Mouse (Mus musculus): ENCODE measurements around the gene Klk14. TPM values are rescaled to one million over a fixed set of nuclear protein-coding genes. Genes with fewer than 3 reads are reported as not detected.
"Not testable (repeated sequence)": the region's sequence is repeated elsewhere in the genome, so short reads cannot be mapped to it uniquely, and the experiment has no call there.

Klk14 gene
- not detected in 2 replicates for polyA plus RNA-seq (2014; fragmentation: Nextera tagmentation; extraction: Ambion mirVana)

GRCm38 (mm10) chr7:43690118-43690517 lies at the start of gene Klk14:
Gene Klk14, plus strand, starts transcription at chr7:43690418.
- H3K36me3 ChIP-seq (ENCODE audit: control insufficient read depth, insufficient read depth, low read length): no peaks in the 10 kb centered on the region
- no peaks in the 10 kb centered on the region for H3K4me1 ChIP-seq (ENCODE audit: control insufficient read depth, insufficient read depth, low read length)
- no peak within 1 kb of the TSS for H3K4me2 ChIP-seq
- H3K27ac ChIP-seq (ENCODE audit: low read depth, low read length): no peak within 1 kb of the TSS
- no peaks in the 10 kb centered on the region for H3K27me3 ChIP-seq (ENCODE audit: control insufficient read depth, insufficient read depth, low read length)
- DNase-seq (ENCODE audit: low spot score, missing footprints): no peak
- H3K4me3 ChIP-seq (ENCODE audit: low read depth, low read length): no peak within 1 kb of the TSS
- no peaks in the 10 kb centered on the region for H3K9me3 ChIP-seq (ENCODE audit: control insufficient read depth, low read length)
- ATAC-seq (ENCODE audit: low FRiP score): no peak
- no peak within 1 kb of the TSS for H3K9ac ChIP-seq (ENCODE audit: low read length)

- 89% methylated on average over 5 of the region's 5 CpGs for WGBS
- H3K9me3 ChIP-seq (ENCODE audit: control insufficient read depth, low read length): no peaks in the 10 kb centered on the region
- H3K27ac ChIP-seq (ENCODE audit: low read depth, low read length): no peak overlapping the region
- no peak overlapping the region for H3K4me3 ChIP-seq (ENCODE audit: low read depth, low read length)
- H3K27me3 ChIP-seq (ENCODE audit: control insufficient read depth, insufficient read depth, low read length): no peaks in the 10 kb centered on the region
- no peaks in the 10 kb centered on the region for H3K4me1 ChIP-seq (ENCODE audit: control insufficient read depth, insufficient read depth, low read length)
- DNase-seq (ENCODE audit: low spot score, missing footprints) (no peak), ATAC-seq (ENCODE audit: low FRiP score) (no peak)
- no peak overlapping the region for H3K9ac ChIP-seq (ENCODE audit: low read length)
- no peaks in the 10 kb centered on the region for H3K36me3 ChIP-seq (ENCODE audit: control insufficient read depth, insufficient read depth, low read length)
- H3K4me2 ChIP-seq: no peak overlapping the region
Measured at GRCm38 (mm10) chr7:43642587-43642986, 47.6 kb upstream of the Klk14 start.

DNA sequence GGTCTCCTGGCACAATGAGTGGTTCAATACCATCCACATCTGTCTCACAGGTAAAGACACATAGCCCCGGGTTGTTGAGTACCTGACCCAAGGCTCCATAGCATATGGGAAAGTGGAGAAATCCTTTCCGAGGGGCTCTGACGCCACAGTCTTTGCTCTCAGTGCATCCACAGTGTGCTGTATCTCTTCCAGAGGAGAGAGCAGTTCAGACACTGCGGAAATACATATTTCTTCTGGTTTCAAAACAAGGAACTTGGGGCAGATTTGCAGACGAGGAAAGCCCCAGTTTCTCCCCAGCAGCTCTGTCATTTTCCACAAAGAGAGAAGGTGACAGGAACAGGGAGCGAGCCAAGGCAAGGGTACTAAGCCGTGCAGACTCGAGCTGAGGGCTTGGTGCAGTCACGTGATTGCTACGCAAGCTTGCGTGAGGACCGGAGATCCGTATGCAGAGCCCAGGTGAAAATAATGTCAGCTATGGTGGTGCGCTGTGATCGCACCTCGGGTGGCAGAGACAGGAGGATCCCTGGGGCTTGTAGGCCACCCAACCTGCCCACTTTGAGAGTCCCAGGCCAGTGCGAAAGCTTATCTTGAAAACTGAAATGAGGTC lies 47.1 kb upstream of the Klk14 start:
- H3K4me3 ChIP-seq (ENCODE audit: low read depth, low read length): no peak overlapping the region
- no peak overlapping the region for H3K9ac ChIP-seq (ENCODE audit: low read length)
- no peak for DNase-seq (ENCODE audit: low spot score, missing footprints)
- WGBS: 84% methylated on average over 17 of the region's 17 CpGs
- H3K4me2 ChIP-seq: no peak overlapping the region
- ATAC-seq (ENCODE audit: low FRiP score): no peak
- no peaks in the 10 kb centered on the region for H3K27me3 ChIP-seq (ENCODE audit: control insufficient read depth, insufficient read depth, low read length)
- no peaks in the 10 kb centered on the region for H3K36me3 ChIP-seq (ENCODE audit: control insufficient read depth, insufficient read depth, low read length)
- H3K4me1 ChIP-seq (ENCODE audit: control insufficient read depth, insufficient read depth, low read length): no peaks in the 10 kb centered on the region
- no peaks in the 10 kb centered on the region for H3K9me3 ChIP-seq (ENCODE audit: control insufficient read depth, low read length)
- no peak overlapping the region for H3K27ac ChIP-seq (ENCODE audit: low read depth, low read length)

DNA sequence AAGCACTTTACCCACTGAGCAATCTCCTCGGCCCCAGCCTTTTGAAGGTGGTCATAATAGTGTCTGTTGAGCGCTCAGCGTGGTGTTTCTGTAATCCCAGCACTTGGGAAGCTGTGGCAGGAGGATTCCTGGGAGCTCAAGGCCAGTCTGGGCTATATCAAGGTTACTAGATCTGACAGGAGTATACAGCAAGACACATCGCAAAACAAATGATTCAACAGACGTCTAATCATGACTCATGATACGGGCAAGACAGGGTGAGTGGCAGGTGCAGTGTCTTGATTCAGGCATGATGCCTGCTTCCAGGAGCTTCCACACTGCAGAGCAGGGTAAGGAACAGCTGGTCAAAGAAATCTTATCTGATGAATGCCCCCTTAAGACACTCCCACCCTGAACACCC lies 37.5 kb upstream of the Klk14 start:
- Histone ChIP-seq H3K9ac (ENCODE audit: low read length) (no peak overlapping the region), H3K36me3 (ENCODE audit: control insufficient read depth, insufficient read depth, low read length) (no peaks in the 10 kb centered on the region), H3K27me3 (ENCODE audit: control insufficient read depth, insufficient read depth, low read length) (no peaks in the 10 kb centered on the region), H3K9me3 (ENCODE audit: control insufficient read depth, low read length) (no peaks in the 10 kb centered on the region), H3K4me2 (no peak overlapping the region), H3K4me1 (ENCODE audit: control insufficient read depth, insufficient read depth, low read length) (no peaks in the 10 kb centered on the region), H3K27ac (ENCODE audit: low read depth, low read length) (no peak overlapping the region), H3K4me3 (ENCODE audit: low read depth, low read length) (no peak overlapping the region)
- no peak for ATAC-seq (ENCODE audit: low FRiP score)
- DNase-seq (ENCODE audit: low spot score, missing footprints): no peak
- WGBS: 88% methylated on average over 6 of the region's 6 CpGs

GRCm38 (mm10) chr7:43654519-43654918 lies 35.7 kb upstream of the Klk14 start:
- H3K27ac ChIP-seq (ENCODE audit: low read depth, low read length): no peak overlapping the region
- H3K27me3 ChIP-seq (ENCODE audit: control insufficient read depth, insufficient read depth, low read length): no peaks in the 10 kb centered on the region
- H3K4me2 ChIP-seq: no peak overlapping the region
- no peak overlapping the region for H3K4me3 ChIP-seq (ENCODE audit: low read depth, low read length)
- DNase-seq (ENCODE audit: low spot score, missing footprints) (no peak), ATAC-seq (ENCODE audit: low FRiP score) (no peak)
- no peaks in the 10 kb centered on the region for H3K4me1 ChIP-seq (ENCODE audit: control insufficient read depth, insufficient read depth, low read length)
- WGBS: 77% methylated on average over 3 of the region's 3 CpGs
- no peaks in the 10 kb centered on the region for H3K36me3 ChIP-seq (ENCODE audit: control insufficient read depth, insufficient read depth, low read length)
- no peaks in the 10 kb centered on the region for H3K9me3 ChIP-seq (ENCODE audit: control insufficient read depth, low read length)
- H3K9ac ChIP-seq (ENCODE audit: low read length): no peak overlapping the region

DNA sequence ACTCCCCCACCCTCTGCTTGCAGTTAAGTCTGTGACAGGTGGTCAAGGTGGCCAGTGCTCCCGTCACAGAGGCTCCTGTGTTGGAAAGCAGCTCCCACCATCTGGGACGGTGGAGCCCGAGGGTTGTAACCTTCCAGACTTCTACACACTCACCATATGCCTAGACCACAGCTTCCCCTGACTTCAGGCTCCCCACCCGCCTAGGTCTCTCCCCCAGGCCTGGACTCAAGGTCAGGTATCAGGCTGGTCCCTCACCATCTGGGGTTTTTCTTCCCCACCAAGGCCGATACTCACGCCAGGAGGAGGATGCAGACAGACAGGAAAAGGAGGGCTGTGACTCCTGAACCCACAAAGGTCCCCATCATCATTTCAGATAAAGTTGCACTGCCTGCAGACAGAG lies 34.0 kb upstream of the Klk14 start:
- no peak for DNase-seq (ENCODE audit: low spot score, missing footprints)
- Histone ChIP-seq H3K4me2 (no peak overlapping the region), H3K9ac (ENCODE audit: low read length) (no peak overlapping the region), H3K4me3 (ENCODE audit: low read depth, low read length) (no peak overlapping the region), H3K27me3 (ENCODE audit: control insufficient read depth, insufficient read depth, low read length) (no peaks in the 10 kb centered on the region), H3K27ac (ENCODE audit: low read depth, low read length) (no peak overlapping the region), H3K4me1 (ENCODE audit: control insufficient read depth, insufficient read depth, low read length) (no peaks in the 10 kb centered on the region), H3K36me3 (ENCODE audit: control insufficient read depth, insufficient read depth, low read length) (no peaks in the 10 kb centered on the region), H3K9me3 (ENCODE audit: control insufficient read depth, low read length) (no peaks in the 10 kb centered on the region)
- ATAC-seq (ENCODE audit: low FRiP score): no peak
- 72% methylated on average over 6 of the region's 6 CpGs for WGBS

DNA sequence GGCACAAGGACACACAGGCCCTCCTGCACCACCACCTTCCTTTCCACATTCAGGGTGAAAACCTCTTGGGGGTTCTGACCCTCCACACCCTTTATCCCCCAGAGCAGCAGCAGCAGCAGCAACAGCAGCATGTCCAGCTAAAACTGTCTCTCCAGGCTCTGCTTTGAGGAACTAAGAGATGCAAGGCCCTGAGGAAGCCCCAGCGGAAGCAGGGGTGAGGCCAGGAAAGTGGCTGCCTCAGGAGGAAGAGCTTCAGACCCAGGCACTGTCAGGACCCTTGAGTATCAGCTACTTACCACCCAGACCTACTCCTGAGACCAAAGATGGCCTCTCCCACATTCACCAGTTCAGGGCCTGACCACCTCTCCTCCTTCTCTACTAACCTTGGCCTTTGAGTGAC lies 30.2 kb upstream of the Klk14 start, which contains the start of gene Siglece:
Gene Siglece, minus strand, starts transcription at position 160 of the 400 bp plus-strand sequence.
- no peaks in the 10 kb centered on the region for H3K9me3 ChIP-seq (ENCODE audit: control insufficient read depth, low read length)
- H3K4me3 ChIP-seq (ENCODE audit: low read depth, low read length): no peak within 1 kb of the TSS
- no peaks in the 10 kb centered on the region for H3K36me3 ChIP-seq (ENCODE audit: control insufficient read depth, insufficient read depth, low read length)
- H3K9ac ChIP-seq (ENCODE audit: low read length): no peak within 1 kb of the TSS
- DNase-seq (ENCODE audit: low spot score, missing footprints) (no peak), ATAC-seq (ENCODE audit: low FRiP score) (no peak)
- H3K4me1 ChIP-seq (ENCODE audit: control insufficient read depth, insufficient read depth, low read length): no peaks in the 10 kb centered on the region
- H3K27ac ChIP-seq (ENCODE audit: low read depth, low read length): no peak within 1 kb of the TSS
- WGBS: 78% methylated on average over 1 of the region's 1 CpGs
- no peaks in the 10 kb centered on the region for H3K27me3 ChIP-seq (ENCODE audit: control insufficient read depth, insufficient read depth, low read length)
- H3K4me2 ChIP-seq: no peak within 1 kb of the TSS

DNA sequence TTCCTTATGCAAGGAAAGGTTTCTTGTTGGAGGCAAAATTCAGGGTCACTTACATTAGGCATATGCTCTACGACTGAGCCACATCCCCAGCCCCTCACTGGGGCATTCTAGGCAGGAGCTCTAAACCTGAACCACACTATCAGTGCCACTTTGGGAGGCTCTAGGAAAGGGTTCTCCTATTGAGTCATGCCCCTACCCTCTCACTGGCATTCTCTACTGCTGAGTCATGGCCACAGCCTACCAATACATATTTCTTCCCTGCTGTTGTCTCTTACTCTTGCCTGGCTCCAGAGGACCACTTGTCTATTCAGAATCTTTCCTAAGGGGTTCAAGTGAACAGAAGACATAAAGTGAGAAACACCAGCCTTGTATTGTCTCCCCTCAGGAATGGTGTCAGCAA lies 27.4 kb upstream of the Klk14 start:
- WGBS: 95% methylated on average over 1 of the region's 1 CpGs
- Histone ChIP-seq H3K9ac (ENCODE audit: low read length) (no peak overlapping the region), H3K4me2 (no peak overlapping the region), H3K4me3 (ENCODE audit: low read depth, low read length) (no peak overlapping the region), H3K27ac (ENCODE audit: low read depth, low read length) (no peak overlapping the region), H3K4me1 (ENCODE audit: control insufficient read depth, insufficient read depth, low read length) (no peaks in the 10 kb centered on the region), H3K9me3 (ENCODE audit: control insufficient read depth, low read length) (no peaks in the 10 kb centered on the region), H3K36me3 (ENCODE audit: control insufficient read depth, insufficient read depth, low read length) (no peaks in the 10 kb centered on the region), H3K27me3 (ENCODE audit: control insufficient read depth, insufficient read depth, low read length) (no peaks in the 10 kb centered on the region)
- DNase-seq (ENCODE audit: low spot score, missing footprints): no peak
- ATAC-seq (ENCODE audit: low FRiP score): no peak

GRCm38 (mm10) chr7:43667221-43667620 lies 23.0 kb upstream of the Klk14 start:
- not testable (repeated sequence) for H3K27ac ChIP-seq (ENCODE audit: low read depth, low read length)

More at GRCm38 (mm10) chr7:43667221-43667620, 23.0 kb upstream of the Klk14 start:
- H3K4me2 ChIP-seq; H3K4me3 ChIP-seq (ENCODE audit: low read depth, low read length); H3K36me3 ChIP-seq (ENCODE audit: control insufficient read depth, insufficient read depth, low read length); DNase-seq (ENCODE audit: low spot score, missing footprints); H3K9me3 ChIP-seq (ENCODE audit: control insufficient read depth, low read length); H3K27me3 ChIP-seq (ENCODE audit: control insufficient read depth, insufficient read depth, low read length); H3K4me1 ChIP-seq (ENCODE audit: control insufficient read depth, insufficient read depth, low read length); H3K9ac ChIP-seq (ENCODE audit: low read length); ATAC-seq (ENCODE audit: low FRiP score): not testable (repeated sequence)
- WGBS: 91% methylated on average over 4 of the region's 4 CpGs
